Mouse (Mus musculus) kidney, adult 2 months (tissue): Measurements from ENCODE around the gene Hsd17b11.

Experiments
- CTCF ChIP-seq: fragments of 200-500 bp; conservative IDR thresholded peaks from 2 replicates; pipeline ENCODE4 v1.5.1; 2011; ENCODE audit warnings: low read depth, mild to moderate bottlenecking, control low read depth, low read length, moderate library complexity, mixed read lengths; ENCODE audit not compliant: insufficient read depth, insufficient read length
- POLR2A ChIP-seq: fragments of 200-500 bp; IDR thresholded peaks from one replicate; pipeline ENCODE4 v1.6.1; 2011; ENCODE audit warnings: low read depth, low read length, control low read depth

DNA sequence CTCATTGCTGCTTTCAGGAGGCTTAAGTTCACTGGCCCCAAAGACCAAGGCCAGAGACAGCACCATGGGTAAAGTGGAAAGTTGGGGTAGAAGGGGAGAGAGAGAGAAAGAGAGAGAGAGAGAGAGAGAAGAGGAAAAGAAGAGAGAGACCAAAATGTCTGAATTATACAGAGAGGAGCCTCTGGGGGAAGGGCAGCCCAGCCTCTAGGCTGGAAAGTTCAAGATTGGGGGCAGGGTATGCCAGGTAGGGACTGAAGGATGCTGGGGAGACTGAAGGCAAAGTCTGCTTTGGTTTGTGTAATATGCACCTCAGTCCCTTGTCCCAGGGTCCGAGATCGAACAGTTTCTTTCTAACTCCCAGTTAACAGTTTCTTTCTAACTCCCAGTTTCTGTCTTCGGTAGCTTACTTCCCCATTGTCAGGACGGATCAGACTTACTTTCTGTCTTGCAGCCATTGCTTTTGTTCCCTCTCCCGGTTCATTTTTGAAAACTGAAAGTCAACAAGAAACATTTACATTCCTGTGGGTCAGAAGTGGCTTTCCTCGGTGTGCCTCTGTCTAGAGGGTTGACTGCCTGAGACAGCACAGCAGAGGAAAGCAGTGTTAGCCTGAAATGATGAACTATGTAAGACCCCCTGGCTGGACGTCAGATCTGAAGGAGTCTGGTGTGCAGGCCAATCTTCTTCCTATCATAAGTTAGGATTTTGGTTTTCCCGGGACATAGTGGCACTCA is 1.7 kb upstream of the Hsd17b11 start:
- TF ChIP-seq POLR2A = no peak
- TF ChIP-seq CTCF = no peak
